Mouse (Mus musculus): Measurements from ENCODE around the gene Nfatc2ip. TPM values are rescaled to one million over a fixed set of nuclear protein-coding genes. Genes with fewer than 3 reads are reported as not detected.

The Nfatc2ip gene
- total RNA-seq, 2 experiments from 2014 or later: 3.3 to 3.4 TPM

GRCm38 (mm10) chr7:126350748-126351418 lies 45.7 kb downstream of the Nfatc2ip start:
- no peak overlapping the region for H3K4me3 ChIP-seq
- no peak for DNase-seq
- H3K27ac ChIP-seq: no peak overlapping the region
- intact Hi-C loops (cut with DNase I): no loop called here
- no peak for TF ChIP-seq CTCF (IDR thresholded peaks at IDR 0.05)

- H3K27ac ChIP-seq: no peak overlapping the region
- intact Hi-C loops (cut with DNase I): no loop called here
- no peak for DNase-seq
- TF ChIP-seq CTCF (IDR thresholded peaks at IDR 0.05): no peak
- H3K4me3 ChIP-seq: no peak overlapping the region
These were observed 48.2 kb downstream of the Nfatc2ip start for GRCm38 (mm10) chr7:126348293-126348692.

- DNase-seq: no peak
- TF ChIP-seq CTCF (IDR thresholded peaks at IDR 0.05): no peak
- H3K4me3 ChIP-seq: no peak overlapping the region
- H3K27ac ChIP-seq: no peak overlapping the region
- intact Hi-C loops (cut with DNase I): no loop called here
These were observed 49.4 kb downstream of the Nfatc2ip start for GRCm38 (mm10) chr7:126347098-126347497.

GRCm38 (mm10) chr7:126345969-126346368 lies 50.6 kb downstream of the Nfatc2ip start:
- no peak overlapping the region for H3K4me3 ChIP-seq
- DNase-seq: no peak
- no peak for TF ChIP-seq CTCF (IDR thresholded peaks at IDR 0.05)
- intact Hi-C loops (cut with DNase I): no loop called here
- H3K27ac ChIP-seq: no peak overlapping the region

GRCm38 (mm10) chr7:126345557-126345956 lies 51.0 kb downstream of the Nfatc2ip start:
- intact Hi-C loops (cut with DNase I): no loop called here
- Histone ChIP-seq H3K27ac (no peak overlapping the region), H3K4me3 (no peak overlapping the region)
- DNase-seq: no peak
- no peak for TF ChIP-seq CTCF (IDR thresholded peaks at IDR 0.05)

- intact Hi-C loops (cut with DNase I): no loop called here
- H3K27ac ChIP-seq: no peak overlapping the region
- DNase-seq: no peak
- TF ChIP-seq CTCF (IDR thresholded peaks at IDR 0.05): no peak
- no peak overlapping the region for H3K4me3 ChIP-seq
These were observed 55.6 kb downstream of the Nfatc2ip start for GRCm38 (mm10) chr7:126340896-126341295.

- TF ChIP-seq CTCF (IDR thresholded peaks at IDR 0.05): no peak
These were observed 56.3 kb downstream of the Nfatc2ip start for GRCm38 (mm10) chr7:126340206-126340618.

GRCm38 (mm10) chr7:126339521-126339971 lies 57.0 kb downstream of the Nfatc2ip start:
- TF ChIP-seq CTCF (IDR thresholded peaks at IDR 0.05): no peak
- H3K4me3 ChIP-seq: no peak overlapping the region
- no peak overlapping the region for H3K27ac ChIP-seq
- intact Hi-C loops (cut with DNase I): no loop called here
- no peak for DNase-seq

More at GRCm38 (mm10) chr7:126340206-126340618, 56.3 kb downstream of the Nfatc2ip start:
- no peak overlapping the region for H3K27ac ChIP-seq
- H3K4me3 ChIP-seq: no peak overlapping the region
- DNase-seq: no peak
- intact Hi-C loops (cut with DNase I): no loop called here

GRCm38 (mm10) chr7:126338906-126339305 lies 57.6 kb downstream of the Nfatc2ip start:
- H3K27ac ChIP-seq: no peak overlapping the region
- no peak for DNase-seq
- intact Hi-C loops (cut with DNase I): no loop called here
- no peak for TF ChIP-seq CTCF (IDR thresholded peaks at IDR 0.05)
- H3K4me3 ChIP-seq: no peak overlapping the region

- peak; percentile 27; the same call in 1 of the 2 replicates for TF ChIP-seq CTCF (IDR thresholded peaks at IDR 0.05)
- intact Hi-C loops (cut with DNase I): no loop called here
- Histone ChIP-seq H3K27ac (no peak overlapping the region), H3K4me3 (no peak overlapping the region)
- DNase-seq: no peak
These were observed 61.0 kb downstream of the Nfatc2ip start for GRCm38 (mm10) chr7:126335556-126335955.

Small RNA genes lying within 50 kb of the gene (microRNA-seq; reads per million reads assigned to microRNA genes)
- gene Mir7058: not detected

Other genes starting within 250 kb of the Nfatc2ip start
- 10 to 100 TPM; 18.6 to 19.3 TPM for gene Xpo6, start 196.2 kb downstream of the Nfatc2ip start, total RNA-seq (2021)
- gene Sbk1, start 124.1 kb downstream of the Nfatc2ip start, total RNA-seq (2021): 10 to 100 TPM; 13.6 to 21.9 TPM
- not detected for gene Lat, start 27.2 kb downstream of the Nfatc2ip start, total RNA-seq (2021)
- 10 to 100 TPM; 26.9 to 28.2 TPM for gene Spns1, start 19.3 kb downstream of the Nfatc2ip start, total RNA-seq (2021)
- not detected for gene Cd19, start 18.2 kb upstream of the Nfatc2ip start, total RNA-seq (2021)
- 10 to 100 TPM; 14.0 to 14.9 TPM for gene Rabep2, start 32.0 kb upstream of the Nfatc2ip start, total RNA-seq (2021)
- gene Atp2a1, start 66.4 kb upstream of the Nfatc2ip start, total RNA-seq (2021): over 10,000 TPM; 21,521 to 26,495 TPM
- gene Sh2b1, start 78.7 kb upstream of the Nfatc2ip start, total RNA-seq (2021): 10 to 100 TPM; 43.0 to 48.1 TPM
- 100 to 1,000 TPM; 111 to 141 TPM for gene Tufm, start 90.6 kb upstream of the Nfatc2ip start, total RNA-seq (2021)
- gene Atxn2l, start 106.7 kb upstream of the Nfatc2ip start, total RNA-seq (2021): 10 to 100 TPM; 32.8 to 34.0 TPM
- gene Eif3c, start 169.7 kb upstream of the Nfatc2ip start, total RNA-seq (2021): 100 to 1,000 TPM; 153 to 163 TPM
- gene Apobr, start 188.2 kb upstream of the Nfatc2ip start, total RNA-seq (2021): under 1 TPM; 0.38 to 0.78 TPM
- gene Cln3, start 189.1 kb upstream of the Nfatc2ip start, total RNA-seq (2021): 10 to 100 TPM in 1 of 2 experiments, 1 to 10 TPM in 1; 9.1 to 13.4 TPM
- gene Il27, start 198.2 kb upstream of the Nfatc2ip start, total RNA-seq (2021): not detected
- gene Nupr1, start 234.1 kb upstream of the Nfatc2ip start, total RNA-seq (2021): 10 to 100 TPM in 1 of 2 experiments, 1 to 10 TPM in 1; 8.8 to 10.9 TPM

All from gastrocnemius, adult 2 months (tissue).